Mouse (Mus musculus): Measurements from ENCODE around the gene Gm28434. TPM values are rescaled to one million over a fixed set of nuclear protein-coding genes. Genes with fewer than 3 reads are reported as not detected.

Gene Gm28434
- polyA plus RNA-seq, 1 experiment from 2014 or later: not detected

Other genes with a start within 250 kb of the Gm28434 start
- gene Csn1s2a, start 194.9 kb upstream of the Gm28434 start, polyA plus RNA-seq (2016; fragmentation: Nextera tagmentation; extraction: Ambion mirVana): not detected in 2 replicates
- gene Csn1s2b, start 161.4 kb upstream of the Gm28434 start, polyA plus RNA-seq (2016; fragmentation: Nextera tagmentation; extraction: Ambion mirVana): not detected in 2 replicates
- not detected in 2 replicates for gene Prr27, start 143.8 kb upstream of the Gm28434 start, polyA plus RNA-seq (2016; fragmentation: Nextera tagmentation; extraction: Ambion mirVana)
- gene Odam, start 84.5 kb upstream of the Gm28434 start, polyA plus RNA-seq (2016; fragmentation: Nextera tagmentation; extraction: Ambion mirVana): not detected in 2 replicates
- gene Csn3, start 43.9 kb upstream of the Gm28434 start, polyA plus RNA-seq (2016; fragmentation: Nextera tagmentation; extraction: Ambion mirVana): 0.26 TPM in 1 of 2 replicates, not detected in the other
- not detected in 2 replicates for gene 2310003L06Rik, start 58 bp upstream of the Gm28434 start, polyA plus RNA-seq (2016; fragmentation: Nextera tagmentation; extraction: Ambion mirVana)
- gene Cabs1, start 9.9 kb downstream of the Gm28434 start, polyA plus RNA-seq (2016; fragmentation: Nextera tagmentation; extraction: Ambion mirVana): not detected in 2 replicates
- gene Smr3a, start 33.0 kb downstream of the Gm28434 start, polyA plus RNA-seq (2016; fragmentation: Nextera tagmentation; extraction: Ambion mirVana): not detected in 2 replicates
- not detected in 2 replicates for gene Smr2, start 117.0 kb downstream of the Gm28434 start, polyA plus RNA-seq (2016; fragmentation: Nextera tagmentation; extraction: Ambion mirVana)
- not detected in 2 replicates for gene Gm11116, start 142.0 kb downstream of the Gm28434 start, polyA plus RNA-seq (2016; fragmentation: Nextera tagmentation; extraction: Ambion mirVana)
- not detected in 2 replicates for gene Gm11115, start 184.6 kb downstream of the Gm28434 start, polyA plus RNA-seq (2016; fragmentation: Nextera tagmentation; extraction: Ambion mirVana)